ENCODE assay signal across 27 mouse cellular contexts in the genomic region with DNA sequence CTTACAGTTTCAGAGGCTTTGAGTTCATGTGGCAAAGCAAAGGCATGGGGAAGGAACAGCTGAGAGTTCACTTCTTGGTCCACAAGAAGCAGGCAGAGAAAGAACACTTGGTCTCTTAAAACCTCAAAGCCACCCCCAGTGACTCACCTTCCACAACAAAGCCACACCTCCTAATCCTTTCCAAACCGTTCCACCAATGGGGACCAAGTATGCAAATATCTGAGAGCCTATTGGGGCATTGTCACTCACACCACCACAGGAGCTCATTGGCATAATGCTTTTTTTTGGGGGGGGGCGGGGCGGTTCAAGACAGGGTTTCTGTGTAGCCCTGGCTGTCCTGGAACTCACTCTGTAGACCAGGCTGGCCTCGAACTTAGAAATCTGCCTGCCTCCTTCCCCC. TPM values are rescaled to one million over a fixed set of nuclear protein-coding genes. Genes with fewer than 3 reads are reported as not detected.
DNase-seq lines count a peak whose midpoint lies in the region; ATAC-seq and TF ChIP-seq lines count a peak whose summit lies in the region.
"Had no signal": no experiment of that assay in that cellular context is flagged by ENCODE, and none has a peak within 500 bp of the region (broad histone marks: within the 10 kb centered on the region; RNA-seq: fewer than 3 reads in every experiment).

No protein-coding gene starts in this region.

- TF ChIP-seq EP300 in MEL (IDR thresholded peaks at IDR 0.05; ENCODE audit: low read depth in 1 of 2, low read length in 2 of 2) = no peak

- no peak for TF ChIP-seq CTCF in MEL (IDR thresholded peaks at IDR 0.05 in 2 of 3, conservative IDR thresholded peaks at IDR 0.05 in 1 of 3; ENCODE audit: control insufficient read depth in 1 of 3, insufficient read depth in 1 of 3, low read depth in 2 of 3, low read length in 3 of 3, poor library complexity in 1 of 3, severe bottlenecking in 1 of 3)

- TF ChIP-seq POLR2A in MEL (IDR thresholded peaks at IDR 0.05; ENCODE audit: control insufficient read depth in 1 of 2, insufficient read depth in 1 of 2, low read depth in 1 of 2, low read length in 2 of 2, poor library complexity in 1 of 2) = no peak

- no peak for ATAC-seq in inflammation-experienced regulatory T-cells, adult 6 months
- no peak for ATAC-seq in midbrain, embryonic 14.5 days (ENCODE audit: low FRiP score, low TSS enrichment)
- ATAC-seq: forebrain, embryonic 15.5 days had no signal

- H3K36me3 ChIP-seq in MEL (ENCODE audit: control insufficient read depth in 1 of 2, insufficient read depth in 2 of 2, low read length in 2 of 2) = no peaks in the 10 kb centered on the region
- H3K36me3 ChIP-seq in midbrain, embryonic 14.5 days (ENCODE audit: control insufficient read depth, insufficient read depth, low read length) = no peaks in the 10 kb centered on the region
- H3K36me3 ChIP-seq: embryonic facial prominence, embryonic 13.5 days; forebrain, embryonic 10.5 days; forebrain, embryonic 15.5 days; hindbrain, embryonic 13.5 days; limb, embryonic 13.5 days; neural tube, embryonic 13.5 days had no signal

- H3K4me2 ChIP-seq in midbrain, embryonic 14.5 days (ENCODE audit: low read length) = no peak overlapping the region
- H3K4me2 ChIP-seq: embryonic facial prominence, embryonic 13.5 days; forebrain, embryonic 15.5 days; heart, embryonic 11.5 days; hindbrain, embryonic 13.5 days; limb, embryonic 13.5 days; lung, embryonic 14.5 days; midbrain, embryonic 11.5 days; neural tube, embryonic 13.5 days had no signal

- peak; percentile 42 for DNase-seq in 416B (ENCODE audit: low read depth)
- DNase-seq in B cell, adult 2 months = peak; percentile 37 to 41
- peak; percentile 38 for DNase-seq in MEL (ENCODE audit: low read depth, low spot score)
- peak; percentile 49 for DNase-seq in induced T-regulatory cell, adult 2 months (ENCODE audit: low read depth)
- no peak for DNase-seq in midbrain, embryonic 14.5 days
- no peak for DNase-seq in embryo, embryonic 10 days (ENCODE audit: low spot score)
- DNase-seq: adrenal gland, postnatal 10 days; cerebellum, adult 9-10 months; gastrocnemius, adult 2 months; gastrocnemius, postnatal 36 days; heart, postnatal 36 days; kidney, adult 11 months; kidney, postnatal 25 days; lung, embryonic 14.5 days; thymus, postnatal 25 days had no signal

- H3K79me2 ChIP-seq in MEL (ENCODE audit: control insufficient read depth, insufficient read depth, low read length, poor library complexity) = no peaks in the 10 kb centered on the region

- TF ChIP-seq RAD21 in MEL (IDR thresholded peaks at IDR 0.05; ENCODE audit: low read depth, low read length) = no peak

- no peaks in the 10 kb centered on the region for H3K9me3 ChIP-seq in MEL (replicated peaks; ENCODE audit: insufficient read depth, low read length)
- H3K9me3 ChIP-seq in midbrain, embryonic 14.5 days (ENCODE audit: control insufficient read depth, low read length) = no peaks in the 10 kb centered on the region
- H3K9me3 ChIP-seq: embryonic facial prominence, embryonic 13.5 days; forebrain, embryonic 10.5 days; forebrain, embryonic 15.5 days; hindbrain, embryonic 13.5 days; neural tube, embryonic 13.5 days had no signal

- no peaks in the 10 kb centered on the region for H3K27me3 ChIP-seq in MEL (ENCODE audit: control insufficient read depth in 1 of 2, insufficient read depth in 2 of 2, low read length in 2 of 2)
- no peaks in the 10 kb centered on the region for H3K27me3 ChIP-seq in midbrain, embryonic 14.5 days (ENCODE audit: control insufficient read depth, insufficient read depth, low read length)
- H3K27me3 ChIP-seq: embryonic facial prominence, embryonic 13.5 days; forebrain, embryonic 15.5 days; hindbrain, embryonic 13.5 days; limb, embryonic 13.5 days; neural tube, embryonic 13.5 days had no signal

- no peak overlapping the region for H3K4me3 ChIP-seq in MEL (ENCODE audit: control insufficient read depth in 1 of 2, insufficient read depth in 1 of 2, low read depth in 2 of 2, low read length in 2 of 2)
- no peak overlapping the region for H3K4me3 ChIP-seq in midbrain, embryonic 14.5 days (replicated peaks; ENCODE audit: low read depth, low read length)
- H3K4me3 ChIP-seq: embryonic facial prominence, embryonic 13.5 days; forebrain, embryonic 10.5 days; forebrain, embryonic 15.5 days; gastrocnemius, adult 2 months; hindbrain, embryonic 13.5 days; layer of hippocampus, adult 2 months; limb, embryonic 13.5 days; myocyte; neural tube, embryonic 13.5 days had no signal

- no peaks in the 10 kb centered on the region for H3K4me1 ChIP-seq in MEL (ENCODE audit: control insufficient read depth in 1 of 2, insufficient read depth in 2 of 2, low read length in 2 of 2)
- H3K4me1 ChIP-seq in midbrain, embryonic 14.5 days (ENCODE audit: control insufficient read depth, insufficient read depth, low read length) = no peaks in the 10 kb centered on the region
- H3K4me1 ChIP-seq: neural tube, embryonic 13.5 days had no signal

- H3K27ac ChIP-seq in MEL (ENCODE audit: control insufficient read depth, low read depth, low read length) = no peak overlapping the region
- H3K27ac ChIP-seq in midbrain, embryonic 14.5 days (replicated peaks; ENCODE audit: low read depth, low read length) = no peak overlapping the region
- H3K27ac ChIP-seq: embryonic facial prominence, embryonic 13.5 days; forebrain, embryonic 10.5 days; forebrain, embryonic 15.5 days; hindbrain, embryonic 13.5 days; layer of hippocampus, adult 2 months; limb, embryonic 13.5 days; liver, embryonic 14.5 days; neural tube, embryonic 13.5 days had no signal

- WGBS in midbrain, embryonic 14.5 days = 90% methylated on average over 4 of the region's 4 CpGs

- H3K9ac ChIP-seq in MEL (ENCODE audit: control insufficient read depth, low read depth, low read length, poor library complexity, severe bottlenecking) = no peak overlapping the region
- H3K9ac ChIP-seq in midbrain, embryonic 14.5 days (replicated peaks; ENCODE audit: low read length) = no peak overlapping the region
- H3K9ac ChIP-seq: embryonic facial prominence, embryonic 13.5 days; forebrain, embryonic 15.5 days; hindbrain, embryonic 13.5 days; limb, embryonic 13.5 days; liver, embryonic 14.5 days; lung, embryonic 14.5 days; neural tube, embryonic 13.5 days had no signal

TF ChIP-seq in MEL, 35 proteins besides CTCF, POLR2A, EP300 and RAD21:
- TF ChIP-seq GABPA (IDR thresholded peaks at IDR 0.05; ENCODE audit: low read depth, low read length) (no peak), CHD2 (IDR thresholded peaks at IDR 0.05; ENCODE audit: low read length) (no peak), GATA1 (IDR thresholded peaks at IDR 0.05; ENCODE audit: low read depth, low read length) (no peak), E2F4 (IDR thresholded peaks at IDR 0.05; ENCODE audit: borderline replicate concordance, low read depth, low read length) (no peak), ZNF384 (IDR thresholded peaks at IDR 0.05; ENCODE audit: low read depth, low read length) (no peak), NELFE (IDR thresholded peaks at IDR 0.05; ENCODE audit: low read depth, low read length) (no peak), KAT2A (conservative IDR thresholded peaks at IDR 0.05; ENCODE audit: low read depth, low read length) (no peak), MEF2A (IDR thresholded peaks at IDR 0.05; ENCODE audit: extremely low read depth, insufficient replicate concordance, low read depth, low read length, poor library complexity, severe bottlenecking) (no peak), JUND (IDR thresholded peaks at IDR 0.05; ENCODE audit: low read depth, low read length) (no peak), TBP (IDR thresholded peaks at IDR 0.05; ENCODE audit: low read depth, low read length) (no peak), MAZ (IDR thresholded peaks at IDR 0.05; ENCODE audit: low read depth, low read length) (no peak), CHD1 (IDR thresholded peaks at IDR 0.05; ENCODE audit: low read depth, low read length) (no peak), USF1 (IDR thresholded peaks at IDR 0.05; ENCODE audit: low read depth, low read length) (no peak), UBTF (IDR thresholded peaks at IDR 0.05; ENCODE audit: borderline replicate concordance, insufficient read depth, low read depth, low read length) (no peak), SMC3 (IDR thresholded peaks at IDR 0.05; ENCODE audit: low read depth, low read length) (no peak)

RNA-seq across cellular contexts. Expression of a gene that starts 57.7 kb away (rescaled TPM):
- not detected in 2 replicates for total RNA-seq in MEL (2012; rRNA removed)
- polyA plus RNA-seq in MEL (2012; ENCODE audit: insufficient read depth in 1 of 2, insufficient read length in 2 of 2, low read depth in 1 of 2, low replicate concordance in 2 of 2, missing spikeins in 1 of 2) = not detected
- 1 to 10 TPM; 1.4 to 2.3 (median 2.1) TPM for polyA plus RNA-seq in inflammation-experienced regulatory T-cells, adult 6 months (2017; shearing (Covaris generic))
- 417 and 560 TPM in 2 replicates for polyA plus RNA-seq in midbrain, embryonic 14.5 days (2014; fragmentation: Nextera tagmentation; extraction: Ambion mirVana)

Comparison
In these comparisons a context has a peak if more than half of its experiments do, and no peak if none do; other contexts are left out.
1. DNase-seq: peak in 416B (single experiment), B cell, adult 2 months (2 of 2), MEL (single experiment) and induced T-regulatory cell, adult 2 months (single experiment); none in midbrain, embryonic 14.5 days (single experiment) and embryo, embryonic 10 days (single experiment).
2. RNA of a gene that starts 57.7 kb away (polyA plus RNA-seq): 417 to 560 TPM in midbrain, embryonic 14.5 days; 1.4 to 2.3 TPM in inflammation-experienced regulatory T-cells, adult 6 months and not detected in MEL; every median in the first group is over 100 times any median in the second.